Mouse (Mus musculus) bone marrow macrophage, adult 2 months (primary cell): ENCODE data around the gene Mtmr14.

Source experiments
- CTCF ChIP-seq: IDR thresholded peaks from 2 replicates; pipeline ENCODE4 v1.5.1; 2012; ENCODE audit warnings: low read depth, mild to moderate bottlenecking, low read length, moderate library complexity
- POLR2A ChIP-seq: IDR thresholded peaks from 2 replicates; pipeline ENCODE4 v1.6.1; 2012; ENCODE audit warnings: mild to moderate bottlenecking, low read depth, low read length, borderline replicate concordance

DNA sequence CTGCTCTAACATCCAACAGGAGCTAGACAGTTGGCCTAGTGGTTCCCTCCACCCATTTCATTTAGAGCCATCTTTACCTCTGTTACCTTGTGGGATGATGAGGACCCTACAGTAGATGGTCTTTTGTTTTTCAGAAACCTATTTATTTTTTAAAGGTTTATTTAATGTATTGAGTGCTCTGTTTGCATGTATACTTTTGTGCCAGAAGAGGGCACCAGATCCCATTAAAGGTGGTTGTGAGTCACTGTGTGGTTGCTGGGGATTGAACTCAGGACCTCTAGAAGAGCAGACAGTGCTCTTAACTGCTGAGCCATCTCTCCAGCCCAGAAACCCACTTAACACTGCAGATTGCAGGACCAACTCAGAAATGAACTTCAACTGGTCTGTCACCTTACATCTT is 14.3 kb downstream of the Mtmr14 start:
- TF ChIP-seq CTCF = no peak
- no peak for TF ChIP-seq POLR2A
